Comparison of ENCODE assay signal across 8 mouse cellular contexts in genomic region chr12:14152426-14152825, GRCm38 (mm10). TPM values are rescaled to one million over a fixed set of nuclear protein-coding genes. Genes with fewer than 3 reads are reported as not detected.
DNase-seq lines count a peak whose midpoint lies in the region; ATAC-seq lines count a peak whose summit lies in the region.

No protein-coding gene starts in this region.

- peak overlapping the region; percentile 94 for H3K4me2 ChIP-seq in forebrain, embryonic 14.5 days (ENCODE audit: low read length)
- H3K4me2 ChIP-seq in hindbrain, embryonic 13.5 days, result peak overlapping the region; percentile 89
- peak overlapping the region; percentile 90 for H3K4me2 ChIP-seq in lung, embryonic 16.5 days (ENCODE audit: low read depth, low read length)

- H3K4me1 ChIP-seq in forebrain, embryonic 14.5 days (ENCODE audit: control insufficient read depth, insufficient read depth, low read length), result peaks cover 8% of the 10 kb centered on the region
- H3K4me1 ChIP-seq in hindbrain, embryonic 13.5 days (replicated peaks), result peaks cover 31% of the 10 kb centered on the region
- H3K4me1 ChIP-seq in lung, embryonic 16.5 days (replicated peaks; ENCODE audit: control insufficient read depth, insufficient read depth, low read length), result peaks cover 17% of the 10 kb centered on the region

- peak; percentile 6 for DNase-seq in urinary bladder, postnatal 25 days (ENCODE audit: low spot score)
- DNase-seq in urinary bladder, postnatal 10 days (ENCODE audit: low spot score), result no peak
- DNase-seq in forebrain, embryonic 14.5 days (ENCODE audit: low spot score), result peak; percentile 70
- DNase-seq in layer of hippocampus, postnatal 25 days (ENCODE audit: extremely low spot score in 1 of 2, low spot score in 1 of 2), result peak; percentile 27 to 40
- peak; percentile 1 for DNase-seq in skeletal muscle tissue, adult 2 months (ENCODE audit: low read depth, low spot score)
- DNase-seq in spleen, postnatal 36 days (ENCODE audit: low spot score in 2 of 2), result no peak

- peak overlapping the region; percentile 70 for H3K9ac ChIP-seq in forebrain, embryonic 14.5 days (ENCODE audit: low read length)
- H3K9ac ChIP-seq in hindbrain, embryonic 13.5 days, result peak overlapping the region; percentile 58
- peak overlapping the region; percentile 55 for H3K9ac ChIP-seq in lung, embryonic 16.5 days (ENCODE audit: low read length)

- no peaks in the 10 kb centered on the region for H3K27me3 ChIP-seq in forebrain, embryonic 14.5 days (replicated peaks; ENCODE audit: control insufficient read depth, insufficient read depth, low read length)
- H3K27me3 ChIP-seq in hindbrain, embryonic 13.5 days, result peaks cover 10% of the 10 kb centered on the region; the same call in 1 of the 2 replicates
- peaks cover 34% of the 10 kb centered on the region for H3K27me3 ChIP-seq in lung, embryonic 16.5 days (ENCODE audit: control insufficient read depth, insufficient read depth, low read depth, low read length)

- 0% methylated on average over 14 of the region's 14 CpGs for WGBS in forebrain, embryonic 14.5 days
- under 1% methylated on average over 14 of the region's 14 CpGs for whole genome bisulfite sequencing in hindbrain, embryonic 13.5 days
- WGBS in lung, embryonic 16.5 days, result 2% methylated on average over 14 of the region's 14 CpGs

- H3K4me3 ChIP-seq in forebrain, embryonic 14.5 days (ENCODE audit: low read depth, low read length), result peak overlapping the region; percentile 52
- peak overlapping the region; percentile 70 for H3K4me3 ChIP-seq in hindbrain, embryonic 13.5 days
- peak overlapping the region; percentile 66 for H3K4me3 ChIP-seq in lung, embryonic 16.5 days (ENCODE audit: low read length)

- H3K27ac ChIP-seq in forebrain, embryonic 14.5 days (ENCODE audit: low read depth, low read length), result peak overlapping the region; percentile 27; the same call in 1 of the 2 replicates
- H3K27ac ChIP-seq in hindbrain, embryonic 13.5 days, result peak overlapping the region; percentile 74
- no peak overlapping the region for H3K27ac ChIP-seq in lung, embryonic 16.5 days (ENCODE audit: low read length)

- no peaks in the 10 kb centered on the region for H3K9me3 ChIP-seq in forebrain, embryonic 14.5 days (replicated peaks; ENCODE audit: control insufficient read depth, low read length)
- H3K9me3 ChIP-seq in hindbrain, embryonic 13.5 days, result no peaks in the 10 kb centered on the region
- no peaks in the 10 kb centered on the region for H3K9me3 ChIP-seq in lung, embryonic 16.5 days (ENCODE audit: control insufficient read depth, low read length)

- peak; percentile 30 for ATAC-seq in forebrain, embryonic 14.5 days
- peak; percentile 55 for ATAC-seq in hindbrain, embryonic 13.5 days (ENCODE audit: low FRiP score)
- 0 out of 2 replicates have a peak, but pooled peaks have one; percentile 11 for ATAC-seq in lung, embryonic 16.5 days (ENCODE audit: low read depth)

- H3K36me3 ChIP-seq in forebrain, embryonic 14.5 days (ENCODE audit: control insufficient read depth, insufficient read depth, low read length), result no peaks in the 10 kb centered on the region
- peaks cover under 1% of the 10 kb centered on the region; the same call in 1 of the 2 replicates for H3K36me3 ChIP-seq in hindbrain, embryonic 13.5 days
- H3K36me3 ChIP-seq in lung, embryonic 16.5 days (ENCODE audit: control insufficient read depth, insufficient read depth, low read length), result no peaks in the 10 kb centered on the region

RNA-seq across cellular contexts. Expression of gene Fam84a, which starts 0.6 kb away (rescaled TPM):
- 65.7 and 85.1 TPM in 2 replicates for polyA plus RNA-seq in forebrain, embryonic 14.5 days (2014; fragmentation: Nextera tagmentation; extraction: Ambion mirVana)
- 75.9 and 76.0 TPM in 2 replicates for polyA plus RNA-seq in hindbrain, embryonic 13.5 days (2015; fragmentation: Nextera tagmentation; extraction: Ambion mirVana)
- total RNA-seq in layer of hippocampus, postnatal 25 days (2021), result 10 to 100 TPM; 93.3 to 94.3 TPM
- 4.8 and 4.9 TPM in 2 replicates for polyA plus RNA-seq in lung, embryonic 16.5 days (2015; fragmentation: Nextera tagmentation; extraction: Ambion mirVana)

Comparison
In these comparisons a context has a peak if more than half of its experiments do, and no peak if none do; other contexts are left out.
1. DNase-seq: peak in urinary bladder, postnatal 25 days (single experiment), forebrain, embryonic 14.5 days (single experiment), layer of hippocampus, postnatal 25 days (2 of 2) and skeletal muscle tissue, adult 2 months (single experiment); none in urinary bladder, postnatal 10 days (single experiment) and spleen, postnatal 36 days (0 of 2).
2. RNA of gene Fam84a, which starts 0.6 kb away (polyA plus RNA-seq): 75.9 to 76.0 TPM in hindbrain, embryonic 13.5 days and 65.7 to 85.1 TPM in forebrain, embryonic 14.5 days; 4.8 to 4.9 TPM in lung, embryonic 16.5 days; every median in the first group is over 10 times any median in the second.
3. Peak in every context shown above with its lines, with median percentiles within 50 percentile points of each other: ATAC-seq, H3K4me2 ChIP-seq, H3K4me3 ChIP-seq and H3K9ac ChIP-seq.